Mouse (Mus musculus) cerebellum, adult 8-10 months (tissue): Measurements from ENCODE around the gene Dusp10.

Experiments used
- DNase-seq: peaks from one replicate; pipeline ENCODE4 v3.0.0; 2022

The Dusp10 gene

GRCm38 (mm10) chr1:184032682-184033389, 19.7 kb downstream of the Dusp10 start:
- DNase-seq, result no peak

GRCm38 (mm10) chr1:184033390-184034010, 20.4 kb downstream of the Dusp10 start:
- peak; percentile 78 for DNase-seq

DNA sequence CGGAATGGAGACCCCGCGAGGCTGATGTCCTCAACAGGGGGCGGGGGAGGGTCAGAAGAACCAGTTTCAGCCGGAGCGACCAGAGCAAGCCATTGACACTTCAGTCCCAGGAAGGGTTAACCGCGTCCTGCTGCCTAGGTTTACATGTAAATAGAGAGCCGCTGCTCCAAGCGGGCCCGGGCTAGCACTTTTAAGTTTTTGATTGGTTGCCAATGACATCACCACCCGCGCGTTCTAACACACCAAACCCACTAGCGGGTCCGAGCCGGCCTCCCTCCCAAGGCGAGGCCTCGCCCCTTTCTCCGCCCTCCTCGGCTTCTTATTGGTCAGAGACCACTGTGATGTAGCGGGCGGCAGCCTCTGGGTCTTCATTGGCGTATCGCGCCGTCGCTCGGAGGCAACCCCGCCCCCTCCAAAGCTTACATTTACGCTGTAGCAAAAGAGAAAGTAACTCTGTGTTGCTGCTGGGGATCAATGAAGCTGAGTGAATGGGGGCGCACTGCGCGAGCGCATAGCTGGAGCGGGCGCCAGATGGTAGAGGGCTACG, 21.0 kb downstream of the Dusp10 start, which contains the start of gene 1700056E22Rik:
TSS of gene 1700056E22Rik (minus strand) at position 291 of the 547 bp plus-strand sequence.
- peak; percentile 96 for DNase-seq

- DNase-seq, result peak; percentile 42
Observed at GRCm38 (mm10) chr1:184034741-184035181, 21.7 kb downstream of the Dusp10 start.

GRCm38 (mm10) chr1:184035346-184035903, 22.3 kb downstream of the Dusp10 start:
- no peak for DNase-seq

- no peak for DNase-seq
Observed at GRCm38 (mm10) chr1:184037802-184038201, 24.7 kb downstream of the Dusp10 start.

GRCm38 (mm10) chr1:184039301-184039700, 26.2 kb downstream of the Dusp10 start:
- DNase-seq, result no peak

DNA sequence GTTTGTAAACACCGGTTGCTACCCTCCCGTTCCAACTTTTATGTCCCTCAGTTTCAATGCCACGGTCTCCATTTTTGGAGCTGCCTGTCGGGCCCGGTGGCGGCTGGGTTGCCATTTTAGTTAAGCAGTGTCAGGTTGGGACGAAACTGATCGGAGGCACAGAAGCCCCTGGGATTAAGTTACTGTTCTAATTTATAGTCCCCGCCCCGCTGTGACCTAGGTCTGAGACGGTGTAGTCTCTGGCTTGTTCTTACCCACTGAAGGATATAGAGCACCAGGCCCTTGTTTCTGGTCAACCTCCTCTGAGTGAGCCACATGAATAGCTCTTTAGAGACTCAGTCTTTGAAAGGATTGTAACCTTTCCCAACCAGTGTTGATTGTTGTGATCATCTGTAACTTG, 27.1 kb downstream of the Dusp10 start:
- DNase-seq, result no peak

GRCm38 (mm10) chr1:184040906-184041305, 27.8 kb downstream of the Dusp10 start:
- no peak for DNase-seq

DNA sequence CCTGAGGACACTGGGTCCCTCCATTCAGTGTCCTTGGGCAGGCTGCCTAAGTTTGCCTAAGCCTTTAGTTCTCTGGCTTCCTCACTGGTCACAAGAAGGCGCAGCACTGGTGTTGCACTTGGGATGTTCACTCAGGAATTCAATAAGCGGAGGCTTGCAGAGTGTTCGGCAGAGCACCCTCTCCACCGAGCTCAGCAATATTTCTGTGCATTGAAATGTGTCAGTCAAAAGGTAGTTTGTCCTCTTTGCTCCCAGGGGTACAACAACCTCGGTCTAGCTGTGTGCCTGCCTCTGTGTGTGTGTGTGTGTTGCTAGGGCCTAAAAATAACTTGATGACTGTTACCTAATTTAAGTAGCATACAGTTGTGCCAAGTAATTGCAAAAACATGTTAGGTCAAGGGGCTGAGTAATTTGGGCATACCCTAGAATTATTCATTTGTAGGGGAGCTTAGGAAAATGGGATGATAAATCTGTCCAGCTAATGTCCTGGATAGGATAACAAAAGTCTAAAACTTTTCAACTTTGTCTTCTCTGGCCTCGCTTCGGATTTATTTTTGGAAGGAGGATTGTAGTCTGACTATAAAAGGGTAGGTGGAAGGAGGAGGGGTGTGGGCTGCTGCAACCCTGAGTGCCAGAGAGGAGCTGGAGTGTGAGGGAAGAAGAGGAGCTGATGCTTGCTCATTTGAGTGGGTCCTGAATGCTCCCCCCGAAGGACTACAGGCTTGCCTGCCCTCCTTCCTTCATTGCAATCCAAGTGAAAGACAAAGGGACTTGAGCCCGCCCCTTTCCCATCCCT, 28.9 kb downstream of the Dusp10 start:
- no peak for DNase-seq

GRCm38 (mm10) chr1:184042745-184043144, 29.6 kb downstream of the Dusp10 start:
- DNase-seq, result no peak

DNA sequence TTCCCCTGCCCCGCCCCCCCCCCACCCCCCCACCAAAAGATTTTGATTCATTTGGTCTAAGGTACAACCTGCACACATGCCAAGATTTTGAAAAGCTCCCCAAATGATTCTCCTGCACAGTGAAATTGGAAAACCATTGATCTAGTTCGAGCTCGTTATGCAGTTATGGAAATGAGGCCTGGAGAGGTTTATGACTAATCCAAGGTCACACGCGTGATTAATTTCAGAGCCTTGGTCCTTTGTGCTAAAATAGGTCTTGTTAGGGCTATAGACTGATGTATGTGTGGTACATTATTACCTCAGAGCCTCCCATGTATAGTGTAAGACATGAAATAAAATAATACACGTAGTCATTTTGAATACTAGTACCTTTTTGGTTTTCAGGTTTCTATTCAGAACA, 30.3 kb downstream of the Dusp10 start:
- DNase-seq, result no peak

GRCm38 (mm10) chr1:184046070-184046677, 33.1 kb downstream of the Dusp10 start:
- DNase-seq, result no peak

GRCm38 (mm10) chr1:184047818-184048217, 34.7 kb downstream of the Dusp10 start:
- no peak for DNase-seq

- no peak for DNase-seq
Observed at GRCm38 (mm10) chr1:184048675-184049418, 35.7 kb downstream of the Dusp10 start.

- no peak for DNase-seq
Observed at GRCm38 (mm10) chr1:184051286-184051685, 38.2 kb downstream of the Dusp10 start.

DNA sequence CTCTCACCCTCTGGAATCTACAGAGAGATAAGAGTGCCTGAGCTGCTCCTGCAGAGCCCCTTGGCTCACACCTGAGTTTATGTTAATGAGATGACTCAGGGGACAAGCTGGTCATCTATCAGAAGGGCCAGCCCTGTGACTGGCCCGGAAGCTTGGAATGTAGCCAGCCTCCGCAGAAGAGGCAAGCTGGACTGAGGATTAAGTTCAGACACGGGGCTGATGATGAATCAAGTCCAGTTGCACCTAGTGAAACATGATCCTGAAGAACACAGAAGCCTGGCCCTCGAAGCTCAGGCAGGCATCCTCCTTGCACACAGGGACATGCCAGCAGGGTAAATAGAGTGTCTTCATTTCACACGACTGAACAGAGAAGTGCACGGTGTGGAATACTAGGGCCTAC, 38.7 kb downstream of the Dusp10 start:
- peak; percentile 53 for DNase-seq

DNA sequence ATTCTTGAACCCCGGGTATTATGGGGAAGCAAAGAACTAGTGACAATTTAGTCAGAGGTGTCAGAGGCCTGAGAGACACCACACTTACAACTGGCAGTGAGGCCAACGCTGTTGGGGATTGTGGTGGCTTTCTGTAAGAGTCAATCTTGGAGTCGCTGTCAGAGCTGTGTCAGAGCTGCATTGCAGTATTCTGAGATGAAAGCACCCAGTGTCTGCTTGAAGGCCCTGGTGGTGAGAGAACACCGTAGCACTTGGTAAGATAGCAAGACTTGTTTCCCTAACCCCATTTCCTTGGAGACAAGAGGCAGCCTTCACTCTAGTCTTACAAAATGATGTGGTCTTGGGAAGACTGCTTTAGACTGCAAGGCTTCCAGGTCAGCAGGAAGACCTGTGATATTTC, 39.2 kb downstream of the Dusp10 start:
- no peak for DNase-seq

GRCm38 (mm10) chr1:184053141-184053540, 40.0 kb downstream of the Dusp10 start:
- DNase-seq, result no peak

GRCm38 (mm10) chr1:184053711-184054110, 40.6 kb downstream of the Dusp10 start:
- no peak for DNase-seq

DNA sequence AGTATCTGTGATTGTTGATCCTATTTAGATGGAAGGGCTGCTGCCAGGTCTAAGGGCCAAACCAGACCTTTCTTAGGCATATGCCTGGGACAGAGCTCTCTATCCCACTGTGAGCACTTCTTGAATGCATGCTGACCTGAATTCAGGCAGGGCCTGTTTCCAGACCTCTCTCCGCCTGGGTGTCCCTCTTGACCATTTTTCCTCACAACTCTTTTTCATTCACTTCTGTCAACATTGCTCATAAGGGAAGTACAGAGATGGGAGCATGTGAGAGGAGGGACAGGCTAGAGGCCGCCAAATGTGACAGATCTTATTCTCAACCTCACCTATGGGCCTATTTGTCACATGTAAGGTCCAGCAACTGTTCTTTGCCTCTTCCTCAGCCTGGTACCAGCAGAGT, 41.1 kb downstream of the Dusp10 start:
- no peak for DNase-seq

- DNase-seq, result no peak
Observed at GRCm38 (mm10) chr1:184058206-184058605, 45.1 kb downstream of the Dusp10 start.
